Mouse (Mus musculus): Measurements from ENCODE around the gene Skp1a.
"Not testable (repeated sequence)": the region's sequence is repeated elsewhere in the genome, so short reads cannot be mapped to it uniquely, and the experiment has no call there.

Skp1a gene

DNA sequence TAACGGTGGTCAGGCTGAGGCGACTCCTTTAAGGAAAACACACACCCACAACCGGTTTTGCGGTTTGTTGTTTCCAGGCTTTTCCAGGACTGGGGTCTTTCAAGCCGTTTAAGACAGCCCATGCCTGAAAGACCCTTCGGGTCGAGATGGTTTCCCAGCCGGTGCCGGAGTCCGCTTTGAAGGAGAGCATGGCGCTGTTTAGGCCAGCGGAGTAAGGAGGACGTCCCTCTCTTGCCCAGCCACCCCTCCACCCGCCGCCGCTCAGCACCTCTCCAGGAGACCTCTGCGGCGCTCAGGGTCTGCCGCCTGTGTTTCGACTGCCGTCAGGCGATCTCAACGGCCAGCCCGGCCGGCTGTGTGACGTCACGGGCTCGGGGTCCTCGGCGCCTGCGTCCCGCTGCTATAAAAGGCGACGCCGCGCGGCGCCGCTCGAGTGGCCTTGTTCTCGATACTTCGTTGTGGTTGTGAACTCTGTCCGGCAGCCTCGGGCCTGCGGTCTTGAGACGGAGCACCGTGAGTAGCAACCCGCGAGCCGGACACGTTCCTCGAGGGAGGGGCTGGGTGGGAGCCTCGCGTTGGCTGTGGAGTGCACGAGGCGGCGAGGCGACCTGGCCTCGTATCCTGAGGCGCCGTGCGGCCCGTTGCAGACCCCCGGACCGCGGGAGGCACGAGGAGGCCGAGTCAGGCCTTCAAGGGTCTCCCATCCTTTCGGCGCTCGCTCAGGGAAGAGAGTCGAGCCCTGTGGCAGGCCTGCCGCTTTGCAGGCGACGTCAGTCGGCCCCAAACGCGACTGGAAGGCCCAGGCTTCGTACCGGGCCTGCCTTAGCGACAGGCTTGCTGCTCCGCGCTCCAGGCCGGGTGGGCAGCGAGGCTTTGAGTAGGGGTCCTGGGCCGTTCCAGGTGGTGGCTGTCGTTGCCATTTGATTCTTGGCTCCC, at the start of gene Skp1a:
Gene Skp1a (plus strand): TSS at position 390 of the 936 bp plus-strand sequence.
- in situ Hi-C loops (cut with MboI, MseI) = no loop called here

DNA sequence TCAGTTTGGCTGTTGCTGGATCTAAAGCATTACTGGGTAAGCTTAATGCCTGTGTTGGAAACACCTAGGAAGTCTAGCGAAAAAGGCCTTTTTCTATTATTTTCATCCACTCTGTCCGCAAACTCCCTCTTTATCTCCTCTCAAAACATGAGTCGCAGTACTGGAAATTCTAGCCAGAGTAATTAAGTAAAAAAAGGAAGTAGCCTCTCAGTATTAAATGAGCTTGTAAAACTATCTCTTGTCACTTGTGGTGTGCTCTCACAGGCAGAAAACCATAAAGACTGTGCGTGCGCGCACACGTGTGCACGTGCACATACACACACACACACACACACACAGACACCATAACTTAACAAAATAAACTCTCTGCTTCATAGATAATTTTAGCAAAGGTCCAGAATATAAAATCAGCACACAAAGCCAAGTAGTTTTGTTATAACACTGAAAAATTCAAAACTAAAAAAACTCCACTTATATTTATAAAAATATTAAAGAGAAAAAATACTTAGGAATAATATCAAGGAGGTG, 35.2 kb upstream of the Skp1a start:
- in situ Hi-C loops (cut with MboI, MseI) = loop anchor here (5.0 kb wide), 1 partner anchor 1029 kb away; no protein-coding TSS in a partner anchor

DNA sequence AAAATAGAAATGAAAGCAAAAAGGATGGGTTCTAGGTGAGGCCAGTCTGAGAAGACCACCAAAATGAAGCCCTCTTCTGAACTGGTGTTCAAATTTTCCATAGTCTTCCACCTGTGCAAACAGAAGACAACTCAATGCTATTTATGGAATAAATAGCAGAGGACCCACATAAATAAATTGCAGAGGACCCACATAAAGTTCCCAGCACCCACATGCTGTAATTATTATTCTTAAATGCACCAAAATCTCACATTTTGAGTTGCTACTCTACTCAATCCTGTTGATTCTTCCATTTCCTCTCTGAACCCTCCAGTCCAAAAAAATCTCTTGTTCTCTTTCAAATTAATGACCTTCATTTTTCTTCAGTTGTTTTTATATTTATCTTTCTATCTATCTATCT, 17.9 kb upstream of the Skp1a start, which contains the start of gene Olfr1371:
Gene Olfr1371 (minus strand): TSS at position 101 of the 400 bp plus-strand sequence.
- in situ Hi-C loops (cut with MboI, MseI) = no loop called here

DNA sequence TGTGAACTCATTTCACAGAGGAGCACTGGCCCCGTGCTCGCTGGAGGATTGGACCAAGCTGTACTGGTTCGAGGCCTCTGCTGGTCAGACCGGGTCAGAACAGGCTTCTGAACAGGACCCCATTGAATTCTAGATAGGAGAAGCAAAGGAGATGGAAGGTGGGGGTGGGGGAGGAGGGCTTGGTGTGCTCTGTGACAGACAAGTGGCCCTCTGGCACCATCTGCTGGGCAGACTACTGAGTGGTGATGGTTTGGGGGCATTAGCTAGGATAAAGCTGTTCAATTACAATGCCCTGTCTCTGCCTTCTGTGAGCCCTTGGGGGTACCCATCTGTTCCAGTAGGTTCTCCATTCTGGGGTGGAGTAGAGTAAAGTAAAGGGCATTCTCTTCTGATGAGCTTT, 11.5 kb upstream of the Skp1a start:
- in situ Hi-C loops (cut with MboI, MseI) = no loop called here

DNA sequence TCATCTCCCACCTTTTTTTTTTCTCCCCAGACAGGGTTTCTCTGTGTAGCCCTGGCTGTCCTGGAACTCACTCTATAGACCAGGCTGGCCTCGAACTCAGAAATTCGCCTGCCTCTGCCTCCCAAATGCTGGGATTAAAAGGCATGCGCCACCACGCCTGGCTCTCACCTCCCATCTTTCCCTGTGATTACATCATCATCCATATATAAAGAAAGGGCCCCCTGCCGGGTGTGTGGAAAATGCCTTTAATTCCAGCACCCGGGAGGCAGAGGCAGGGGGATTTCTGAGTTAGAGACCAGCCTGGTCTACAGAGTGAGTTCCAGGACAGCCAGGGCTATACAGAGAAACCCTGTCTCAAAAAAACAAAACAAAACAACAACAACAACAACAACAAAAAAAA, 9.9 kb upstream of the Skp1a start:
- in situ Hi-C loops (cut with MboI, MseI) = not testable (repeated sequence)

DNA sequence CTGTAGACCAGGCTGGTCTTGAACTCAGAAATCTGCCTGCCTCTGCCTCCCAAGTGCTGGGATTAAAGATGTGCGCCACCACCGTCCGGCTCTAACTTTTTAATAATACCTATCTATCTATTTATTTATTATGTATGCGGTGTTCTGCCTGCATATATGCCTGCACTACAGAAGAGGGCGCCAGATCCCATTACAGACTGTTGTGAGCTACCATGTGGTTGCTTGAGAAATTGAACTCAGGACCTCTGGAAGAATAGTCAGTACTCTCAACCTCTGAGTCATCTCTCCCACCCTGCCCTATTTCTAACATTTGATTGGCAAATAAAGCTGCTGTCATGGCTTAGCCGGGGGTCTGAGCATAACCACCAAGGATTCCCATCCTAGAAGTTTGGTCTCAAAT, 8.9 kb upstream of the Skp1a start:
- in situ Hi-C loops (cut with MboI, MseI) = no loop called here

DNA sequence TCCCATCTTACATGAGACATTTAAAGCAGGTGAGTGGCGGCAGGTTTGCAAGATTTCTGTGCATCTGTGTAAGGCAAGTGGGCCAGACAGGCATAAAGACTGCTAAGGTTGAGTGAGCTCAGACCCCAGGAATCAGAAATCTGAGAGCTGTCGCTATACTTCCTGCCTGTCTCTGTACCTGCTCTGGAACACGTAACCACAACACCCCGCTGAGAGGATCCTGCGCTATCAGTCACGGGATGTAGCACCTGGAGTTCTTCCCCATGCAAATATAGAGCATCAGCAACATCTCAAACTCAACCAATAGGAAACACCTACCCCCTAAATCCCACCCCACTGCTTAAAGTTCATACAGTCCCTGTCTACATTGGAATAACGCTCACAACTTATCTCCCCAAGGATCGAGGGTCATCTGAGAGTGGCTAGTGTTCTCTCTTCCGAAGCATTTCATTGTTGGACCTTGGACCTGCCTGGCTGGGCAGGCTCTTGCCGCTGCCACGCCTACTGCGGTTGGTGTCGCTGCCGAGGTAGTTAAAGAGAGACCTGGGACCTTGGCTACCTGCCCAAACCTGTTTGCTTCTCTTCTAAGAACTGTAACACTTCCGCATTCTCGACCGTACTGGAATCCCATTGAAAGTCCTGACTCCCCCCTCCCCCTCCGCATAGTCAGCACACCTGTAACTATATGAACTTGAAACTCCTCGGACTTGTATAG, 7.7 kb upstream of the Skp1a start:
- in situ Hi-C loops (cut with MboI, MseI) = no loop called here

DNA sequence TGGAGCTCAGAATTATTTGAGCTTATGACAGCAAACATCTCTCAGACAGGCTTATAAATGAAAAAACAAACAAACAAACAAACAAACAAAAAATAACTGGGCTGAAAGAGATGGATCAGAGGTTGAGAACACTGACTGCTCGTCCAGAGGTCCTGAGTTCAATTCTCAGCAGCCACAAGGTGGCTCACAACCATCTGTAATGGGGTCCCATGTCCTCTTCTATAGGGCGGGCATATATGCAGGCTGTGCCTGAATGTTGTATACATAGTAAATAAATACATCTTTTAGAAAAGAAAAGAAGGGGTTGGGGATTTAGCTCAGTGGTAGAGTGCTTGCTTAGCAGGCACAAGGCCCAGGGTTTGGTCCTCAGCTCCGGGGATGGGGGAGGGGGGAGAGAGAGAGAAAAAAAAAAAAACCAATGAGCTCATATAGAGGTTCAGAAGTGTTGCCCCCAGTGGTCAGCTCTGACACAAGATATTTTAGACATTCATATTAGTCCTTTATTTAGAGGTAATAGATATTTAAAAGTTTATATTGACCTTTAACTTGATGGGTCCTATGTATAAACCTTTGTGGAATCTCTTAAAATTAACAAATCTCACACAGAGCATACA, 5.7 kb upstream of the Skp1a start:
- in situ Hi-C loops (cut with MboI, MseI) = no loop called here

DNA sequence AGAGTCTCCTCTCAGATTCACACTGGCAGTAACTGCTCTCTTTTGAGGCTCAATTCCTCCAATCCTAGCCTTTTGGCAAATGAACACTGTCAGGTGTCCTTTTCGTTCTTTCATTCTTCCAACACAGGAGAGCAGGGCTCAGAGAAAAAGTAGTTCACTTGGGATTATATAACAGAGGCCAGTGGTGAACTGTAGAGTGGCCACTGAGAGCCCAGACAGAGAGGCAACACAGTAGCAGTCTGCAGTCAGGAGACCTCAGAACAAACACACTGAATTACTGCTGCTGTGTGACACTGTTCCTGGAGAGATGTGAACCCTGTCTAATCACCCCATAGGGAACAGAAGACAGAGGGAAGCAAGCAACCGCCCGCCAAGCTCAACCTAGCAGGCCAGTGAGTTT, 4.7 kb upstream of the Skp1a start:
- in situ Hi-C loops (cut with MboI, MseI) = no loop called here

DNA sequence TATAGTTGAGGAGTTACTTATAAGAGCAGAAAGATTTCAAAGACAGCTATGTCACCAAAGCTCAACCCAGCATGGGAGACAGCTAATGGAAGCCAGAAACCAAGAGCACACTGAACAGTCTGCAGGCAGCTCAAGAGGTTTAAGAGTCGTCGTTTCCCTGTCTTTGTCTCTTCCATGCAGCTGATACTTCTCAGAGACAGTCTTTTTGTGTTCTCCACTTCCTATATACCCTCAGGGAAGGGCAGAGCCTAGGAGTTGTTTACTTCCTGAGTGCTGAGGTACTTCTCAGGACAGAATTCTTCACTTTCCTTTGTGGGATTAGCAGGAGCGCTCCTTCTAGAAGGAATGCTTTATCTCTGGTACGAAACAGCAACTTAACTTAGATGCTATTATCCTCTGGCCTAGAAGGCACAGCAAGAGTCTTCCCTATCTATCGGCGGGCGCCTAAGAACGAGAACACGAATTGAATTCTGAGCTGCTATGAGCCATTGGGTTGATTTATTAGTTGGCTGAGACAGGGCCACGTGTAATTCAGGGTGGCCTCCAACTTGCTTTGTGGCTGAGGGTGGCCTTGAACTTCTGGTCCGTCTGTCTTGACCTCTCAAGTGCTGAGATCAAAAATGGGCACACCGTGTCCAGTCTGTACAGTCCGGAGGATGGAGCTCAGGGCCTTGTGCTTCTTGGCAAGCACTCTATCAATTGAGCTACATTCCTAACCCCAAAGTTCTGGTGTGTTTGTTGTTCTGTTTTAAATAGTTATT, 4.1 kb upstream of the Skp1a start:
- in situ Hi-C loops (cut with MboI, MseI) = no loop called here

DNA sequence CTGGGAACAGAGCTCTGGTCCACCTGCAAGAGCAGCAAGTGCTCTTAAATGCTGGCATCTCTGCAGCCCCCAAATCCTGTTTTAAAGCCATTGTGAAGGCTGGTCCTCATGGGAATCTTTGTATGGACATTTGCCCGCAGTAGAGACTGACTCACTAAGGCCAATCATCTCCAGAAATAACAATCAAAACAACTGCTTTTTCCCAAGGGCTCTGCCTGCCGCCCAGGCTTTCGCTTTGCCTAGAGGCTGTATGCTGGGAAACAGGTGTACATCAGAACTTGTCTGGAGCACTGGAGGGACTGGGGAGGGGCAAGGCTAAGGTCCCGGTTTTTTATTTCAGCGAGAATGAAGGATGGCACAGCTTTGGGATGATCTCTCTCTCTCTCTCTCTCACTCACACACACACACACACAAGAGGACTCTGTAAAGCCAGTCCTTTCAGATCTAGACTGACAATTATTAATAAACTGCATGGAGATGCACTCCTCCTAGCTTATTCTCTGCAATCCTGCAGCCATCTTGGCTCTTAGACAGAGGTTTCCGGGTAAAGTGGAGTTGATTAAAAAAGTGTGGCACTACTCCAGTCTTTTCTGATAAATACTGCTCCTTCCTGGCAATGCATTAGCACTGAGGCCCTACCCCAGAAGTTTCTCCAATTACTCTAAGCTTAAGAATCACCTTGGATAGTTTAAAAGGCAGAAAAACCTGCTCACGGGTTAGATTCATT, 2.9 kb upstream of the Skp1a start:
- in situ Hi-C loops (cut with MboI, MseI) = no loop called here

DNA sequence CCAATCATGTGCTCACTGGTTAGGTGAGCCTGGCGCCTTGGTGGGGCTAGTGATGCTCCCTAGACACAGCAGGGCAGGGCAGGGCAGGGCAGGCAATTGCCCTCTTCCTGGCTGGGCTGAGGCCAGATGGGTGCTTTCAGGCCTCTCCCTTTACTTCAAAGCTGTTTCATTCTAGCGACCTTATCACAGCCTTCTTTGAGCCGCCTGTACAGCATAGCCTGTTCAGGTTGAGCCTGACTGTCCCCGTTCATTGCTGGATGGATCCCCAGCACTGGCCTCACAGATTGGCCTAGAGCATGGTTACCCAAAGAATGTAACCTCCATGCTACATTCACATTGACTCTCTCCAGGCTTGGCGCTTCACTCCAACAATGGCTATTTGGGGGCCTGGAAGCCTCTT, 1.1 kb upstream of the Skp1a start:
- in situ Hi-C loops (cut with MboI, MseI) = no loop called here

DNA sequence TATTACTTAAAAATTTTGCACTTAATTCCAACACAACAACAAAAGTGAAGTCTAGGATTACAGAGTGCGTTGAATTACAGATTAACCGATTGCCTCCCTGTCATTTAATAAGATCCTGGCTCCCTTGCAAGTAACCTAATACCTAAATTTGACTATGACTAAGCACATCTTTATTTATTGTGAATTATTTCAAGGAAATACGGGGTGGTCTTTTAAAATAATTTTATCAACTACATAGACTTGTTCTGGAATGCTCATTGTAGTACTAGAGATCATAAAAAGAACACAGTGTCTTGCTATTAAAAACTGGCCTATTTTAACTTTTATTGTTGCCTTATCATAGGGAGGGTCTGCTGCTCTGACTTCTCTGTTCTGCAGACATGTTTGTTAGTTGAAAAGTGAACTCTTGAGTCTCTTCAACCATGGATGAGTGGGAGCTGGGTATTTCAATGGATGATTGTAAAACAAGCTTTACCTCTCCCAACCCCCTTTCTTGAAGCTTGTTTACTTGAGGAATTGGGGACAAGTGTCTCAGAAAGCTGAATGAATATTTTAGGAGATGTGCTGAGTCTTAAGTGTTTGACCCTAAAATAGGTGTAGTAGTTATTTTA, 1.4 kb downstream of the Skp1a start:
- in situ Hi-C loops (cut with MboI, MseI) = no loop called here

DNA sequence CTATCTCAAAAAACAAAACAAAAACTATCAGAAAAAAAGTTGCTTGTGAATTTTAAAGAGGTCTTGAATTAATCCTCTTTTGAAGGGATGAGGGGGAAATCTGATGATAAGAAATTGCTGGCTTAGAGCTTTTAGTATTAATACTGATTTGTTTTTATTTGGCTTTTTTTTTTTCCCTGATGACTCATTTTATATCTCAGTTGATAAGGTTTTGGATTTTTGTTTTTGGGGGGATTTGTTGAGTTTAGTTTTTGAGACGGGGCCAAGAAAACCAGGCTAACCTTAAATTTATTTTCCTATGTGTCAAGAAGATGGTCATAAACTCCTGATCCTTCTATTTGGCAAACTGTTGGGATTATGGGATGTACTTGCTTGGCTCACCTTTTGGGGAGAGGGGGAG, 2.1 kb downstream of the Skp1a start:
- in situ Hi-C loops (cut with MboI, MseI) = no loop called here

DNA sequence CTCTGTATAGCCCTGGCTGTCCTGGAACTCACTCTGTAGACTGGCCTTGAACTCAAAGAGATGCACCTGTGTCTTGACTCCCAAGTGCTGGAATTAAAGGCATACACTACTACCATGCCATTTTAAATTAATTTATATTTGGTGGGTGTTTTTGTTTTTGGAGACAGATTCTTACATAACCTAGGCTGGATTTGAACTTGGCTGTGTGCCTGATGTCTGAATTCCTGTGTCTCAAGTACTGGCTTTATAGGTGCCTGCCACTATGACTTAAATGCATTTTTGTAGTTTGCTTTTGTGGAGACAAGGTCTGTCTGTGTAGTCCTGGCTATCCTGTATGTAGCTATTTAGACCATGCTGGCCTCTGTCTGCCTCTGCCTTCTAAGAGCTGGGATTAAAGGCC, 2.7 kb downstream of the Skp1a start:
- in situ Hi-C loops (cut with MboI, MseI) = no loop called here

DNA sequence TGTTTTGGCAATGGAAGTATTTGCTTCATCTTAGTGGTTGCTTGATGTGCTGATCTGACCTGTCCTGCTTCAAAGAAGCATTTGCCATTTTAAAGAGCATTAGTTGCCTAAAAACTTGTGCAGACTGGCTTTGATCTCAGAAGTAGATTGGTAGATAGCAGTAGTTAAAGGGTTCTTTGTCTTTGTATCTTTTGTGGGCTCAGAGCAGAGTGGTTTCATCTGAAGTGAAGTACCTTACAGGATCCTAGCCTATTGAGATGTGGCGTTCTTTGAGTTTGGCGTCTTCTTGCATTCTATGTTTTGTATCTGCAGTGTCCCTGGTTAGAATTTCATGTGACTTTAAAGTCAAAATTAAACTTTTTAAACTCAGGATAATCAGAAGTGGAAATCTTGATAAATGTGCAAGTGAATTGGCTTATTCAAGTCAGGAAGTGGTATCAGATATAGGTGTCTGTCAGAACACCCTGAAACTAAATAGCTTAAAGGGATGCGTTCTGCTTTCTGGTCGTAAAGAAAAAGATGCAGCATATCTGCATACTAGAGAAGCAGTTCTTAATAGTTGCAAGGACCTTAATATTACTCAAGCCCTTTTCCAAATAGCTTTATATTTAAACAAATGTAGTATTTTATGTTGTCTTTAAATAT, 9.2 kb downstream of the Skp1a start:
- in situ Hi-C loops (cut with MboI, MseI) = no loop called here

DNA sequence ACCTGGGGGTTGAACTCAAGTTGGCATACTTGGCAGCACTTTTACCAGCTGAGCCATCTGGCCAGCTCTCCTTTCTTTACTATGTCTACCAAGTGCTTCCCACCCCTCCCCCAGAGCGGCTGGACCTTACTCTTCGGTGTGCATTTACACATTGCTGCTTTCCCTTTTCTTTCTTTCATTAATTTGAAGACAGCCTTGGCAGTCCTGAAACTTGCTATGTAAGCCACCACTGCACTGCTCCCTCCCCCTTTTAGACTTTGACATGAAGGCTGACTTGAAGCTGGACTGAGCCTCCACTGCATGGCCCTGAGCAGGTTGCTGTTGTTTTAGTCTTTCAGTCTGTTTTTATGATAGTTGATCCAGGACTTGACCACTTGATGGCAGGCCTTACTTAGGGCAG, 17.7 kb downstream of the Skp1a start:
- in situ Hi-C loops (cut with MboI, MseI) = no loop called here

DNA sequence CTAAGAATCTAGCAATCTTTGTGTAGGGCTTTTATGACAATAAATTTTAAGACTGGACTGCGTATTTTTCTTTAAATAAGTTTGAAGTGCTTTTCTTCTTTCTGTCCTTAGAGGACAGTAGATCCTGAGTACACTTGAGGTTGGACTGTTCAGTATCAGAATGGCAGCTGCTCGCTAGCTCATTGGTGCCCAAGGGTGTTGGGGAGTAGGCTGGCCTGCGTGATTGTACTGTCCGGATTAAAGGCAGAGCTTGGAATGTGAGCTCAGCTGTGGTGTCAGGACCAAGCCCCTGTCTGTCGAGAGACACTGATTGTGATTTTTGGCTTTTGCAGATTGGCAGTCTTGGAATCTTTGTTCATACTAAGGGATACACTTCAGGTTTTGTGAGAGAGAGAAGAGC, 20.0 kb downstream of the Skp1a start:
- in situ Hi-C loops (cut with MboI, MseI) = no loop called here

DNA sequence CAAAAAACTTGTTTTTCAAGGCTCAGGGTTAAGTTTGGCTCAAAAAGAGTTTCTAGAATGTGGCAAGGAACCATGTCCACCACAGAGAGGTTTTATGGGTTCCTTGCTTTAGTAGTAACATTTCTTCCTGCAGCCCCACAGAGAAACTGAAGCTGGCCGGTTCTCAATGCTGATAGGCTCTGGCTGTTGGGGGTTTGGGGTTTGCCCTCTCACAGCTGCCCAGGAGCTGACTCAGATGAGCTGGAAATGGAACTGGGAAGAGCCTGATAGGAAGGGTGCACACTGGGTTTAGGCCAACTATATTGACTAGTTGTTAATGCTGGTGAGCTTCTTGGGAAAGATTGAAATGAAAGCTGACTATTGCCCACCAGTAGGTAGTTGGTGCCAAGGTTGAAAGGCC, 20.9 kb downstream of the Skp1a start:
- in situ Hi-C loops (cut with MboI, MseI) = no loop called here
